Mouse (Mus musculus) limb, embryonic 11.5 days (tissue): ENCODE measurements around the gene Ctc1. TPM values are rescaled to one million over a fixed set of nuclear protein-coding genes. Genes with fewer than 3 reads are reported as not detected.
"Not testable (repeated sequence)": the region's sequence is repeated elsewhere in the genome, so short reads cannot be mapped to it uniquely, and the experiment has no call there.

Experiments used
- ATAC-seq: fragments of 200-750 bp; cut with Nextera tagmentation; 2 replicates; pipeline ENCODE4 v1.8.0; 2017; ENCODE audit warnings: low read depth; ENCODE audit not compliant: insufficient number of reproducible peaks, low FRiP score, low TSS enrichment
- DNase-seq: peaks from one replicate; pipeline ENCODE4 v3.0.0-alpha.2; 2015; ENCODE audit warnings: low spot score
- H3K27ac ChIP-seq: fragments of 300-500 bp; sonication (generic); replicated peaks from 2 replicates; pipeline ENCODE4 v1.5.1; 2014; ENCODE audit warnings: low read depth, mild to moderate bottlenecking, low read length
- H3K27me3 ChIP-seq: fragments of 300-500 bp; sonication (generic); 2 replicates; pipeline ENCODE4 v1.6.1; 2014; ENCODE audit warnings: mild to moderate bottlenecking, low read length, mixed read lengths; ENCODE audit not compliant: control insufficient read depth, insufficient read depth
- H3K36me3 ChIP-seq: fragments of 300-500 bp; sonication (generic); 2 replicates; pipeline ENCODE4 v1.6.1; 2014; ENCODE audit warnings: mild to moderate bottlenecking, low read length, moderate library complexity, mixed read lengths; ENCODE audit not compliant: control insufficient read depth, insufficient read depth
- H3K4me1 ChIP-seq: fragments of 300-500 bp; sonication (generic); 2 replicates; pipeline ENCODE4 v1.6.1; 2014; ENCODE audit warnings: low read length, mixed read lengths; ENCODE audit not compliant: control insufficient read depth, insufficient read depth
- H3K4me2 ChIP-seq: fragments of 300-500 bp; sonication (generic); 2 replicates; pipeline ENCODE4 v1.6.1; 2014; ENCODE audit warnings: low read depth, mild to moderate bottlenecking, moderate library complexity; ENCODE audit not compliant: severe bottlenecking
- H3K4me3 ChIP-seq: fragments of 300-500 bp; sonication (generic); 2 replicates; pipeline ENCODE4 v1.5.1; 2014; ENCODE audit warnings: low read depth, low read length
- H3K9ac ChIP-seq: fragments of 300-500 bp; sonication (generic); 2 replicates; pipeline ENCODE4 v1.6.1; 2014; ENCODE audit warnings: mild to moderate bottlenecking, low read length
- H3K9me3 ChIP-seq: fragments of 300-500 bp; sonication (generic); 2 replicates; pipeline ENCODE4 v1.6.1; 2016; ENCODE audit warnings: low read length; ENCODE audit not compliant: control insufficient read depth
- WGBS: fragments of 180-500 bp; shearing (Covaris S2); extraction: QIAGEN DNeasy Blood & Tissue Kit; methylation state at CpG from one replicate; pipeline ENCODE4 v1.1.7; 2014; 5-methylcytosine and 5-hydroxymethylcytosine counted together
- polyA plus RNA-seq: library from polyadenylated mRNA; unstranded; fragments of >200 nt; fragmentation: Nextera tagmentation; extraction: Ambion mirVana; gene quantifications from 2 replicates; pipeline ENCODE4 v1.2.1, GENCODE M21; 2014

Gene Ctc1
- polyA plus RNA-seq: 80.4 and 83.1 TPM in 2 replicates

DNA sequence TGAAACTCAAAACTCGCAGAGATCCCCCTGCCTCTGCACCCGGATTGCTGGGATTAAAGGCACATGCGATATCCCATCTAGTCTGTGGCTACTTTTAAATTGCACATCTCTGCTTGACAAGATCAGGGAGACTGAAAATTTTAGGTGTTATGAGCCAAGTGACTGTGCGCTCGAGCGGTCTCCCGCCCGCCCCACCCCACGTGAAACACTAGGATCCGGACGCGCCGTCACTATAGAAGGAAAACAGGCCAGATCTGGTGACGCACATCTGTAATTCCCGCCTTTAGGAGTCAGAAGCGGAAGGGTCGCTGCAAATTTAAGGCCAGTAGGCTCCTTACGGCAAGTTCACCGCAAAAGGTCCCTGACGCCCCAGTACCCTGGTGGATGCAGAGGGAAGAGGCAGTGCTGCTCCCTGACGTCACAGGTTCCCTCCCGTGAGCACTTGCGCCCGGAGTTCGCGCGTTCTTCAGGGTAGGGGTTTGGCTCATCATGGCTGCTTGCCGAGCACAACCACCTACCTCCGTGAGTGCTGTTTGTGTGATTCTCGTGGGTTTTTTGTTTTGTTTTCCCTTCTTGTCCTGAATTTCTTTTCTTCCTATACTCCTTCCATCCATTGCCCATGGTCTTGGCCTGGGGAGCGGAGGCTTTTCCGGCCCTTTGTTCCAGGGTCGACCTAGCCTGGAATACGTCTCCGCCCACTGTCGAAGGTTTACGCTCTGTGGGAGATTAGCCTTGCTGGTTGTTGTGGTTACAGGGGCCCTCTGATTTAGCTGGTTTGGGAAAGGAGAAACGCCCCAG lies at the start of gene Ctc1:
Ctc1 (plus strand) TSS at position 268 of the 798 bp plus-strand sequence.
- Histone ChIP-seq H3K27me3 (no peaks in the 10 kb centered on the region), H3K9ac (peak within 1 kb of the TSS; percentile 85), H3K9me3 (no peaks in the 10 kb centered on the region), H3K4me3 (peak within 1 kb of the TSS; percentile 60), H3K4me2 (peak within 1 kb of the TSS; percentile 64), H3K4me1 (peaks cover 7% of the 10 kb centered on the region; the same call in 1 of the 2 replicates), H3K36me3 (0 out of 2 replicates have a peak, but pooled peaks cover under 1% of the 10 kb centered on the region), H3K27ac (peak within 1 kb of the TSS; percentile 87)
- ATAC-seq (peak; percentile 97), DNase-seq (peak; percentile 95)
- WGBS: 4% methylated on average over 38 of the region's 38 CpGs

DNA sequence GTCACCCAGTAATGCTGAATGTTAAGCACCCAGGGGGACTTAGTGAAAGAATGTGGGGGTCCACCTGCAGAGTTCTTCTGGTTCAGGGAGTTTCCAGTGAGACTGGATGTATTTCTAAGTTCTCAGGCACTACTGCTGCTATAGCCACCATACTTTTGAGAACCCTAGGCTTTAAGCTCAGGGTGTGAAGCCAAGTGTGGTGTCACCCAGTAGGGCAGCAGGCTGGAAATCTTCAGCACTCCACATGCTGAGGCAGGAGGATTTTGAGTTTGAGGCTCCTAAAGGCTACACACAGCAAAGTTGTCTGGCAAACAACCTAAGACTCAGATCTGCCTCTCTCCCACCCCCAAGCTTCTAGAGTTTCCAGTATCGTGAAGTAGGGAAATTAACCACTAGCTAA lies 49.2 kb upstream of the Ctc1 start:
- H3K27me3 ChIP-seq: no peaks in the 10 kb centered on the region
- H3K27ac ChIP-seq: no peak overlapping the region
- H3K9me3 ChIP-seq: no peaks in the 10 kb centered on the region
- no peak overlapping the region for H3K9ac ChIP-seq
- no peak overlapping the region for H3K4me2 ChIP-seq
- H3K4me1 ChIP-seq: 0 out of 2 replicates have a peak, but pooled peaks cover 3% of the 10 kb centered on the region
- ATAC-seq: no peak
- no peak overlapping the region for H3K4me3 ChIP-seq
- H3K36me3 ChIP-seq: no peaks in the 10 kb centered on the region
- 54% methylated on average over 1 of the region's 1 CpGs for WGBS
- DNase-seq: no peak

DNA sequence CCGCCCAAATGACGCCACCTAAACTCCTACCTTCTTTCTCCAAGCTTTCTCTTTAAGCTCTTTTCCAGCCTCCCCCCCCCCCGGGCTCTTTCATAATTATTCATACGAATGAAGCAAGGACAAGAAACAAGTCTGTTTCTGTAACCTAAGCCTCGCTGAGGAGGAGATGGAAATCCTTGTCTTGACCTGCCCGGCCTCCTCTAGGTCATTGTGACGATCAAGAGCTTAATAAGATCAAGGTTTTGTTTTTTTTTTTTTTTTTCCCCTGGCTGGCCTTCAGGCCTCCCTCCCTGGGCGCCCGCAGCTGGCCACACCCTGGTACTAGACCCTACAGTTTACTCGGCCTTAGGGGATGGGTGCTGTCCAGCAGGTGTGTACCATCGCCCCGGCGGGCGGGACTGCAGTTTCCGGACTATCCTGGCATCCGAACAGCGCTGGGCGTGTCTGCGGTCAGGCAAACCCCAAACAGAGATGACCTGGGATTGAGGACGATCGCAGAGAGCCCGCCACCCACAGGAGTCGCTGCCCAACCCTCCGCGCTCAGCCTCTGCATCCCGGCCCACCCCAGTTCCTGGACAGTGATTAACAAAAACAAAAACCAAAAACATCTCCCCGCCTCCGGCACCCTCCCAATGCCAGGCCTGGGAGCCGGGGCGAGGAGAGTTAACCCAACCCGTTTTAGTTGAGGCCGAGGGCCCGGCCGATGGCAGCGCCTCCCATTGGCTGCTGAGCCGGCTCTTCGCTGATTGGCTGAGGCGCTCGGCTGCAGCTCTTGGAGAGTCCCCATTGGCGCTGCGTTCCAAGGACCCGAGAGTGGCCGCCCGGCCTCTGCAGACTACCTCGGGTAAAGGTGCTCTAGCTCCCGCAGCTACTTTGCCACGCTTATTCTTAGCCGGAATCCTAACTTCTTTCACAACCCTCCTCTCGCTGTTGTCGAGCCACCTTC lies 48.1 kb upstream of the Ctc1 start, which contains the start of gene Slc25a35:
Slc25a35 (plus strand) TSS at position 795 of the 946 bp plus-strand sequence.
- WGBS: under 1% methylated on average over 50 of the region's 50 CpGs

DNA sequence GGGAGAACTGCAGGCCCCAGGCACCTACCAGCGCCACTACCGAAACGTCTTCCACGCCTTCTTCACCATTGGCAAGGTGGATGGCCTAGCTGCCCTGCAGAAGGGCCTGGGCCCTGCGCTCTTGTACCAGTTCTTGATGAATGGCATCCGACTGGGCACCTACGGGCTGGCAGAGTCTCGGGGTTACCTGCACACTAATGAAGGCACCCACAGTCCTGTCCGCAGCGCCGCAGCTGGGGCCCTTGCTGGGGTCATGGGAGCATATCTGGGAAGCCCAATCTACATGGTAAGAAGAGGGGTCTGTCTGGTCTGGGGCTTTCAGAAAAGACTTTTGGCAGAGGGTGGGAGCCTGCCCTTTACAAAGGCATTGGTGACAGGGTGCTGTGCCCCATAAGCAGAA lies 47.0 kb upstream of the Ctc1 start:
- 86% methylated on average over 11 of the region's 11 CpGs for whole genome bisulfite sequencing
- Histone ChIP-seq H3K4me3 (no peak overlapping the region), H3K27ac (no peak overlapping the region), H3K4me1 (peaks cover 8% of the 10 kb centered on the region; the same call in 1 of the 2 replicates), H3K9ac (no peak overlapping the region), H3K9me3 (no peaks in the 10 kb centered on the region), H3K36me3 (no peaks in the 10 kb centered on the region), H3K4me2 (peak overlapping the region; percentile 81; the same call in 1 of the 2 replicates), H3K27me3 (no peaks in the 10 kb centered on the region)
- DNase-seq (no peak), ATAC-seq (no peak)

More for the DNA sequence above, 48.1 kb upstream of the Ctc1 start, which contains the start of gene Slc25a35:
- no peaks in the 10 kb centered on the region for H3K27me3 ChIP-seq
- peaks cover 4% of the 10 kb centered on the region; the same call in 1 of the 2 replicates for H3K4me1 ChIP-seq
- no peaks in the 10 kb centered on the region for H3K36me3 ChIP-seq
- peak; percentile 95 for ATAC-seq
- peak; percentile 90 for DNase-seq
- no peak within 1 kb of the TSS for H3K27ac ChIP-seq
- H3K4me3 ChIP-seq: peak within 1 kb of the TSS; percentile 40
- no peaks in the 10 kb centered on the region for H3K9me3 ChIP-seq
- H3K9ac ChIP-seq: peak within 1 kb of the TSS; percentile 27
- peak within 1 kb of the TSS; percentile 81 for H3K4me2 ChIP-seq

DNA sequence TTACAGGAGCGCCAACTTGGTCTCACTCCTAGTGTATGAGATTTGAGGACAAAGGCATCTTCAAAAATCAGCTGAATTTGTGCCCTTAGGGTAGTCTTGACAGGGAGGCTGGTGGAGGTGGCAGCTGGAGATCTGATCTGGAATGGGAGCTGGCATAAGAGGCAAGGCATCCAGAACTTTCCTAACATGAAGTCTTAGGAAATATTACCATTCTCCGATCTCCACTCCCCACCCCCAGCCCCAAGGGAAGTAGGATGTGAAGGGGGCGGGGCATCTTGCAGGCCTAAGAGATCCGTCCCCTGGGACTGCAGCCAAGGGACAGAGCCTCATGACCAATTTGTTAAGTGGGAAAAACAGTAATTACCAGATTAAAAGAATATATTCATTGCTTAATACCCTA lies 45.5 kb upstream of the Ctc1 start:
- DNase-seq: no peak
- 84% methylated on average over 4 of the region's 4 CpGs for WGBS
- no peaks in the 10 kb centered on the region for H3K27me3 ChIP-seq

DNA sequence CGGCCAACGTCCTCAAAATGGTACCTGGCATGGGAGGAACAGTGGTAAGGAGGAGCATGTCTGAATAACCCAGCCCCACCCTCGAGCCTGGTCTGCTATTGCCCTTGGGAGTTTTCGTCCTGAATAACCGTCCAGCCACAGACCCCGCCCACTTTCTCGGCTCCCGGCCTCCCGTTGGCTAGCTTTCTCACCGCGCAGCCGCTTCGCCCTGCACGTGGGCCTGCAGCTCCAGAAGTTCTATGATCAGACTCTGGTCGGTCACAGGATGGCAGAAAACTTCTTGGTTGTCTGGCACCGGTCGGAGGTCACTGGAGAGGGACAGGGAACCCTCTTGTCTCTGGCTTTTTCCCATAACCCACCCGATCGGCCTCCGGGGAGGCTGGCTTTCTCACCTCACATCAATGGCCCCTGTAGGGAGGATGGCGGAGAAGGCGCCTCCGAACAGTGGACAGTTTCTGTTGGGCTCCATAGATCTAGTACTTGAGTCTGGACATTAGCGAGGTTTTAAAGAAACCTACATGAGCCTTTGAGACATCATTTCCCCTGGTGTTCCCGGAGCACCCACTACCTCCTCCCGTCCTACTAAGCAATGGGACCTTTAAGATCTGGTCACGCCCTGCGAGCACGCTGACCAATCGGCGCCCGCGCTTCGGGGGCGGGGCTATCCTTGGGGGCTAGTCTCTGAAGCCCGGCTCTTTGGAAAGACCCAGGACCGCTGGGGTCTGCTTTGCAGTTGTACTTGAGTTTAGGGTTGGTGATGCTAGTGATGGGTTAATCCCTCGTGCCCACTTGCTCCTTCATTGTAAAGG lies 42.3 kb upstream of the Ctc1 start:
- peak overlapping the region; percentile 41 for H3K4me3 ChIP-seq
- ATAC-seq (peak; percentile 89), DNase-seq (peak; percentile 92)
- H3K36me3 ChIP-seq, H3K4me1 ChIP-seq, H3K9ac ChIP-seq, H3K9me3 ChIP-seq, H3K27me3 ChIP-seq, H3K27ac ChIP-seq: not testable (repeated sequence)
- WGBS: under 1% methylated on average over 37 of the region's 38 CpGs
- H3K4me2 ChIP-seq: peak overlapping the region; percentile 62

More for the DNA sequence above, 45.5 kb upstream of the Ctc1 start:
- Histone ChIP-seq H3K4me1 (peaks cover 8% of the 10 kb centered on the region; the same call in 1 of the 2 replicates), H3K4me2 (no peak overlapping the region), H3K27ac (no peak overlapping the region), H3K9me3 (no peaks in the 10 kb centered on the region), H3K4me3 (no peak overlapping the region), H3K9ac (no peak overlapping the region), H3K36me3 (no peaks in the 10 kb centered on the region)
- no peak for ATAC-seq

DNA sequence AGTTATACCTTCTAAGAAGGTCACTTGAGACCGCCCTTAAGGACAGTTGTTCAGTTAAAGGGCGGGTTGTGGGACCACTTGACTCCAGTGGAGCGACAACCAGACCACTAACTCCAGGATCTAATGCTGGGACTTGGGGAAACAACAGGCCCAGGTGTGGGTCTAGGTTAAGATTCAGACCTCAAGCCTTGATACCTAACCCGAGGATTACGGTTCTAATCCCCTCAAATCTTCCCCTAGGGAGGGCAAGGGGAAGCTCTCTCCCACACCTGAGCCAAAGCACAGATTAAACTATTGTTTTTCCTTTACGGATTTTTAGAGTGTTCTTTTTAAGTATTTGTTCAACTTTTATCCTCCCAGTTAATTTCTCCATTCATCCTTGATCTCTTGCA lies 41.7 kb upstream of the Ctc1 start:
- no peak for DNase-seq
- H3K36me3 ChIP-seq: no peaks in the 10 kb centered on the region
- H3K9me3 ChIP-seq: no peaks in the 10 kb centered on the region
- no peak; the same call in 1 of the 2 replicates for ATAC-seq
- H3K4me2 ChIP-seq: peak overlapping the region; percentile 62
- H3K27me3 ChIP-seq: no peaks in the 10 kb centered on the region
- no peak overlapping the region for H3K9ac ChIP-seq
- 37% methylated on average over 6 of the region's 6 CpGs for WGBS
- peak overlapping the region; percentile 41 for H3K4me3 ChIP-seq
- H3K4me1 ChIP-seq: peaks cover 5% of the 10 kb centered on the region; the same call in 1 of the 2 replicates
- H3K27ac ChIP-seq: no peak overlapping the region
